Mouse (Mus musculus): ENCODE data around the gene Mroh2a.
"Not testable (repeated sequence)": the region's sequence is repeated elsewhere in the genome, so short reads cannot be mapped to it uniquely, and the experiment has no call there.

GRCm38 (mm10) chr1:88223011-88223515, 3.7 kb upstream of the Mroh2a start:
- TF ChIP-seq CTCF (IDR thresholded peaks at IDR 0.05; ENCODE audit: borderline replicate concordance, extremely low read depth, insufficient read depth, insufficient read length); POLR2A (IDR thresholded peaks at IDR 0.05; ENCODE audit: borderline replicate concordance, extremely low read depth, insufficient read depth, insufficient read length, poor library complexity, severe bottlenecking): not testable (repeated sequence)

All from brain, embryonic 14.5 days (tissue).